Mouse (Mus musculus) embryonic fibroblast, embryonic 13.5 days (primary cell): Measurements from ENCODE around the gene Tnn.

Experiments
- CTCF ChIP-seq: IDR thresholded peaks from 2 replicates; pipeline ENCODE4 v1.5.1; 2011; ENCODE audit warnings: mild to moderate bottlenecking, control low read depth, low read length, moderate library complexity, borderline replicate concordance; ENCODE audit not compliant: insufficient read depth
- POLR2A ChIP-seq: IDR thresholded peaks from 2 replicates; pipeline ENCODE4 v1.6.1; 2011; ENCODE audit warnings: low read depth, mild to moderate bottlenecking, control low read depth, low read length, moderate library complexity

DNA sequence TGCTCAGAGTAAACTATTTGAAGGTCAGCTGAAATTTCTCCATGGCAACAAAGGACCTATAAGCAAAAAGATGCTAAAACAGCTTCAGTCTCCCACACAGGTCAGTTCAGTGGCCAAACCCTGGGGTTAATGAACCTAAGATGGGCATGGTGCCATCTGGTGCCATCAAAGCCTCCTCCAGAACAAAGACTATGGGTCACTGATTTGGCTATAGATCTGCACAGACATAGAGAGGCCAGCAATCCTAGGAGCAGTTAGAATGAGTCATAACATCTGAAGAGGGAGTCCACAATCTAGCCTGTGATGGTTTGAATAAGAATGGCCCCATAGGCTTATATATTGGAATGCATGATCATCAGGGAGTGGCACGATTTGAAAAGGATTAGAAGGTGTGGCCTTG, 69.1 kb downstream of the Tnn start:
- TF ChIP-seq POLR2A = no peak
- TF ChIP-seq CTCF = no peak
